Comparison of ENCODE assay signal across 8 mouse cellular contexts in genomic region chr10:120864446-120864845, GRCm38 (mm10). TPM values are rescaled to one million over a fixed set of nuclear protein-coding genes. Genes with fewer than 3 reads are reported as not detected.
A peak's percentile ranks its signal among the peaks of the same experiment; 100 is the strongest.
DNase-seq lines count a peak whose midpoint lies in the region; ATAC-seq and TF ChIP-seq lines count a peak whose summit lies in the region.

No protein-coding gene starts in this region.

- peak; percentile 77 for DNase-seq in forebrain, embryonic 11.5 days (ENCODE audit: low spot score)
- peak; percentile 51 for DNase-seq in CD4-positive helper T cell, adult 2 months (ENCODE audit: low read depth, low spot score)
- peak; percentile 45 to 49 for DNase-seq in cerebellum, adult 2 months
- DNase-seq in frontal cortex, postnatal 36 days (ENCODE audit: low spot score in 2 of 2), result peak; percentile 44 to 74
- DNase-seq in kidney, postnatal 14 days, result peak; percentile 72
- peak; percentile 65 for DNase-seq in liver, postnatal 0 days
- DNase-seq in right cerebral cortex, adult 2 months (ENCODE audit: low spot score in 2 of 2), result peak; percentile 75 to 78

- H3K4me2 ChIP-seq in forebrain, embryonic 11.5 days (ENCODE audit: low read depth, low read length, severe bottlenecking), result no peak overlapping the region
- no peak overlapping the region for H3K4me2 ChIP-seq in forebrain, embryonic 12.5 days
- no peak overlapping the region for H3K4me2 ChIP-seq in liver, postnatal 0 days (ENCODE audit: low read depth, low read length)

- no peaks in the 10 kb centered on the region for H3K27me3 ChIP-seq in forebrain, embryonic 11.5 days (ENCODE audit: control insufficient read depth, insufficient read depth, low read length)
- H3K27me3 ChIP-seq in forebrain, embryonic 12.5 days, result no peaks in the 10 kb centered on the region
- H3K27me3 ChIP-seq in cerebellum, adult 2 months (ENCODE audit: control insufficient read depth, insufficient read depth, low read length), result no peaks in the 10 kb centered on the region
- H3K27me3 ChIP-seq in liver, postnatal 0 days (ENCODE audit: insufficient read depth, low read length), result no peaks in the 10 kb centered on the region

- no peak overlapping the region for H3K9ac ChIP-seq in forebrain, embryonic 11.5 days (ENCODE audit: low read length)
- no peak overlapping the region for H3K9ac ChIP-seq in forebrain, embryonic 12.5 days
- H3K9ac ChIP-seq in liver, postnatal 0 days (replicated peaks), result no peak overlapping the region

- no peak overlapping the region for H3K27ac ChIP-seq in forebrain, embryonic 11.5 days (ENCODE audit: low read depth, low read length)
- H3K27ac ChIP-seq in forebrain, embryonic 12.5 days, result no peak overlapping the region
- no peak overlapping the region for H3K27ac ChIP-seq in cerebellum, adult 2 months (ENCODE audit: insufficient read depth, low read length)
- no peak overlapping the region for H3K27ac ChIP-seq in liver, postnatal 0 days (ENCODE audit: low read depth)

- TF ChIP-seq POLR2A in cerebellum, adult 2 months (IDR thresholded peaks at IDR 0.05; ENCODE audit: borderline replicate concordance, insufficient read depth, low read length), result no peak

- ATAC-seq in forebrain, embryonic 11.5 days (replicated peaks; ENCODE audit: low FRiP score), result peak; percentile 30; the same call in 1 of the 2 replicates
- no peak; the same call in 1 of the 2 replicates for ATAC-seq in forebrain, embryonic 12.5 days (ENCODE audit: low FRiP score)
- ATAC-seq in liver, postnatal 0 days, result no peak

- peak; percentile 74 for TF ChIP-seq CTCF in cerebellum, adult 2 months (IDR thresholded peaks at IDR 0.05; ENCODE audit: borderline replicate concordance, insufficient read depth, low read depth, low read length)
- TF ChIP-seq CTCF in liver, postnatal 0 days (IDR thresholded peaks at IDR 0.05; ENCODE audit: low read depth), result peak; percentile 90

- no peaks in the 10 kb centered on the region for H3K4me1 ChIP-seq in forebrain, embryonic 11.5 days (replicated peaks; ENCODE audit: control insufficient read depth, insufficient read depth, low read length)
- no peaks in the 10 kb centered on the region for H3K4me1 ChIP-seq in forebrain, embryonic 12.5 days
- H3K4me1 ChIP-seq in cerebellum, adult 2 months (ENCODE audit: control insufficient read depth, insufficient read depth, low read length), result no peaks in the 10 kb centered on the region
- H3K4me1 ChIP-seq in liver, postnatal 0 days (ENCODE audit: insufficient read depth), result no peaks in the 10 kb centered on the region

- H3K36me3 ChIP-seq in forebrain, embryonic 11.5 days (ENCODE audit: control insufficient read depth, insufficient read depth, low read length), result no peaks in the 10 kb centered on the region
- no peaks in the 10 kb centered on the region for H3K36me3 ChIP-seq in forebrain, embryonic 12.5 days (replicated peaks)
- no peaks in the 10 kb centered on the region for H3K36me3 ChIP-seq in liver, postnatal 0 days (replicated peaks; ENCODE audit: insufficient read depth, low read length)

- no peak for TF ChIP-seq EP300 in liver, postnatal 0 days (IDR thresholded peaks at IDR 0.05; ENCODE audit: low read depth)

- no peaks in the 10 kb centered on the region for H3K9me3 ChIP-seq in forebrain, embryonic 11.5 days (ENCODE audit: control insufficient read depth, low read length)
- no peaks in the 10 kb centered on the region for H3K9me3 ChIP-seq in forebrain, embryonic 12.5 days
- H3K9me3 ChIP-seq in liver, postnatal 0 days (ENCODE audit: low read length), result no peaks in the 10 kb centered on the region

- WGBS in forebrain, embryonic 11.5 days, result 22% methylated on average over 9 of the region's 9 CpGs
- 26% methylated on average over 9 of the region's 9 CpGs for WGBS in forebrain, embryonic 12.5 days
- WGBS in cerebellum, adult 2 months, result 28% methylated on average over 9 of the region's 9 CpGs
- 22% methylated on average over 9 of the region's 9 CpGs for WGBS in liver, postnatal 0 days (ENCODE audit: insufficient replicate concordance)

- no peak overlapping the region for H3K4me3 ChIP-seq in forebrain, embryonic 11.5 days (ENCODE audit: low read depth, low read length)
- no peak overlapping the region for H3K4me3 ChIP-seq in forebrain, embryonic 12.5 days (replicated peaks)
- H3K4me3 ChIP-seq in cerebellum, adult 2 months (replicated peaks; ENCODE audit: insufficient read depth, low read depth, low read length), result no peak overlapping the region
- no peak overlapping the region for H3K4me3 ChIP-seq in liver, postnatal 0 days (ENCODE audit: low read depth, low read length)

RNA-seq across cellular contexts. Expression of gene Msrb3, which starts 34.5 kb away (rescaled TPM):
- 6.1 and 8.2 TPM in 2 replicates for polyA plus RNA-seq in forebrain, embryonic 11.5 days (2014; fragmentation: Nextera tagmentation; extraction: Ambion mirVana)
- 7.0 and 11.4 TPM in 2 replicates for polyA plus RNA-seq in forebrain, embryonic 12.5 days (2016; fragmentation: Nextera tagmentation; extraction: Ambion mirVana)
- polyA plus RNA-seq in cerebellum, adult 2 months (2012; rRNA removed), result 5.2 and 6.1 TPM in 2 replicates
- polyA plus RNA-seq in liver, postnatal 0 days (2015; fragmentation: Nextera tagmentation; extraction: Ambion mirVana), result 2.5 and 2.7 TPM in 2 replicates
